Mouse (Mus musculus) layer of hippocampus, adult 18-20 months (tissue): Measurements from ENCODE around the gene Galnt14. TPM values are rescaled to one million over a fixed set of nuclear protein-coding genes. Genes with fewer than 3 reads are reported as not detected.

Experiments
- DNase-seq, 2 experiments: peaks; one replicate each; pipeline ENCODE4 v3.0.0; 2022; ENCODE audit warnings: low spot score in 2 of 2
- total RNA-seq, 2 experiments: library from RNA; stranded (reverse); gene quantifications; 2 replicates each; pipeline ENCODE4 v1.2.3; 2021

Gene Galnt14
- total RNA-seq, 2 experiments from 2014 or later, result 18.0 to 21.5 TPM

GRCm38 (mm10) chr17:73514258-73514657 is 196.0 kb downstream of the Galnt14 start:
- DNase-seq, result no peak

GRCm38 (mm10) chr17:73512844-73513243 is 197.4 kb downstream of the Galnt14 start:
- no peak for DNase-seq

GRCm38 (mm10) chr17:73507804-73508535 is 202.3 kb downstream of the Galnt14 start:
- DNase-seq, result no peak

- DNase-seq, result no peak
Measured at GRCm38 (mm10) chr17:73504111-73504510, 206.1 kb downstream of the Galnt14 start.

- peak in 1 of 2 experiments; percentile 22 for DNase-seq
Measured at GRCm38 (mm10) chr17:73502613-73503012, 207.6 kb downstream of the Galnt14 start.

GRCm38 (mm10) chr17:73489519-73489918 is 220.7 kb downstream of the Galnt14 start:
- DNase-seq, result no peak

GRCm38 (mm10) chr17:73487792-73488191 is 222.5 kb downstream of the Galnt14 start:
- DNase-seq, result no peak

GRCm38 (mm10) chr17:73487380-73487779 is 222.9 kb downstream of the Galnt14 start:
- DNase-seq, result no peak

- DNase-seq, result peak in 1 of 2 experiments; percentile 43
Measured at GRCm38 (mm10) chr17:73477096-73478076, 232.9 kb downstream of the Galnt14 start.

GRCm38 (mm10) chr17:73474371-73474770 is 235.9 kb downstream of the Galnt14 start:
- DNase-seq, result no peak

- DNase-seq, result no peak
Measured at GRCm38 (mm10) chr17:73473012-73473411, 237.2 kb downstream of the Galnt14 start.

- no peak for DNase-seq
Measured at GRCm38 (mm10) chr17:73460874-73461273, 249.4 kb downstream of the Galnt14 start.

GRCm38 (mm10) chr17:73458741-73459140 is 251.5 kb downstream of the Galnt14 start:
- DNase-seq, result peak in 1 of 2 experiments; percentile 29

GRCm38 (mm10) chr17:73456551-73456950 is 253.7 kb downstream of the Galnt14 start:
- no peak for DNase-seq

GRCm38 (mm10) chr17:73453646-73454045 is 256.6 kb downstream of the Galnt14 start:
- peak in 1 of 2 experiments; percentile 43 for DNase-seq

- no peak for DNase-seq
Measured at GRCm38 (mm10) chr17:73452151-73452760, 258.0 kb downstream of the Galnt14 start.

- no peak for DNase-seq
Measured at GRCm38 (mm10) chr17:73449104-73449503, 261.1 kb downstream of the Galnt14 start.
